Mouse (Mus musculus): ENCODE data around the gene Rnf220.

GRCm38 (mm10) chr4:117540571-117540970 is 43.7 kb upstream of the Rnf220 start:
- TF ChIP-seq POLR2A (IDR thresholded peaks at IDR 0.05; ENCODE audit: extremely low read depth, insufficient read depth, low read length) = no peak
- no peak for TF ChIP-seq CTCF (IDR thresholded peaks at IDR 0.05; ENCODE audit: low read depth, low read length)

Data from liver, adult 2 months (tissue).